Mouse (Mus musculus): ENCODE measurements around the gene Acnat1. TPM values are rescaled to one million over a fixed set of nuclear protein-coding genes. Genes with fewer than 3 reads are reported as not detected.
A peak's percentile ranks its signal among the peaks of the same experiment; 100 is the strongest.

Gene Acnat1
- total RNA-seq (2014; rRNA removed) = not detected in 2 replicates
- polyA plus RNA-seq (2015; fragmentation: Nextera tagmentation; extraction: Ambion mirVana) = not detected in 2 replicates

- no peak for TF ChIP-seq CTCF (IDR thresholded peaks at IDR 0.05; ENCODE audit: low read depth)
- no peak for DNase-seq (ENCODE audit: low spot score)
- Histone ChIP-seq H3K9me3 (ENCODE audit: low read length) (no peaks in the 10 kb centered on the region), H3K4me3 (ENCODE audit: low read length) (no peak within 1 kb of the TSS), H3K36me3 (ENCODE audit: insufficient read depth, low read length) (no peaks in the 10 kb centered on the region), H3K27me3 (ENCODE audit: insufficient read depth, low read length) (no peaks in the 10 kb centered on the region), H3K9ac (replicated peaks; ENCODE audit: low read length) (no peak within 1 kb of the TSS), H3K4me1 (ENCODE audit: insufficient read depth, low read length) (no peaks in the 10 kb centered on the region), H3K4me2 (ENCODE audit: low read depth, low read length) (no peak within 1 kb of the TSS), H3K27ac (no peak within 1 kb of the TSS)
- ATAC-seq = no peak
- WGBS = 56% methylated on average over 3 of the region's 3 CpGs
Observed at GRCm38 (mm10) chr4:49473435-49474100, at the start of gene Acnat1. Gene Acnat1 (minus strand): TSS chr4:49473912.

GRCm38 (mm10) chr4:49522576-49522975 is 48.9 kb upstream of the Acnat1 start:
- Histone ChIP-seq H3K4me1 (ENCODE audit: insufficient read depth, low read length) (0 out of 2 replicates have a peak, but pooled peaks cover 7% of the 10 kb centered on the region), H3K27ac (no peak overlapping the region), H3K27me3 (ENCODE audit: insufficient read depth, low read length) (no peaks in the 10 kb centered on the region), H3K9ac (replicated peaks; ENCODE audit: low read length) (no peak overlapping the region), H3K36me3 (ENCODE audit: insufficient read depth, low read length) (peaks cover 3% of the 10 kb centered on the region; the same call in 1 of the 2 replicates), H3K4me3 (ENCODE audit: low read length) (no peak overlapping the region), H3K9me3 (ENCODE audit: low read length) (no peaks in the 10 kb centered on the region), H3K4me2 (ENCODE audit: low read depth, low read length) (peak overlapping the region; percentile 79)
- peak; percentile 5 for DNase-seq (ENCODE audit: low spot score)
- ATAC-seq = no peak
- 43% methylated on average over 9 of the region's 9 CpGs for WGBS
- TF ChIP-seq CTCF (IDR thresholded peaks at IDR 0.05; ENCODE audit: low read depth) = no peak

- peak; percentile 81 for ATAC-seq
- H3K36me3 ChIP-seq (ENCODE audit: insufficient read depth, low read length) = peaks cover 3% of the 10 kb centered on the region; the same call in 1 of the 2 replicates
- DNase-seq (ENCODE audit: low spot score) = no peak
- no peaks in the 10 kb centered on the region for H3K9me3 ChIP-seq (ENCODE audit: low read length)
- peak overlapping the region; percentile 79 for H3K4me2 ChIP-seq (ENCODE audit: low read depth, low read length)
- H3K4me1 ChIP-seq (ENCODE audit: insufficient read depth, low read length) = 0 out of 2 replicates have a peak, but pooled peaks cover 7% of the 10 kb centered on the region
- H3K9ac ChIP-seq (replicated peaks; ENCODE audit: low read length) = peak overlapping the region; percentile 61
- peak overlapping the region; percentile 62; the same call in 1 of the 2 replicates for H3K27ac ChIP-seq
- peak overlapping the region; percentile 74 for H3K4me3 ChIP-seq (ENCODE audit: low read length)
- TF ChIP-seq CTCF (IDR thresholded peaks at IDR 0.05; ENCODE audit: low read depth) = peak; percentile 45
- H3K27me3 ChIP-seq (ENCODE audit: insufficient read depth, low read length) = no peaks in the 10 kb centered on the region
- under 1% methylated on average over 17 of the region's 17 CpGs for WGBS
Observed at GRCm38 (mm10) chr4:49521346-49521745, 47.6 kb upstream of the Acnat1 start.

GRCm38 (mm10) chr4:49520572-49521340 is 47.0 kb upstream of the Acnat1 start, which contains the start of the genes Mrpl50 and Zfp189:
Gene Mrpl50 (minus strand): TSS chr4:49521093.
Gene Zfp189 (plus strand): TSS chr4:49521176.
- Histone ChIP-seq H3K4me3 (ENCODE audit: low read length) (peak within 1 kb of the TSS; percentile 74), H3K27me3 (ENCODE audit: insufficient read depth, low read length) (no peaks in the 10 kb centered on the region), H3K9me3 (ENCODE audit: low read length) (no peaks in the 10 kb centered on the region), H3K4me1 (ENCODE audit: insufficient read depth, low read length) (0 out of 2 replicates have a peak, but pooled peaks cover 7% of the 10 kb centered on the region), H3K36me3 (ENCODE audit: insufficient read depth, low read length) (peaks cover 3% of the 10 kb centered on the region; the same call in 1 of the 2 replicates), H3K27ac (peak within 1 kb of the TSS; percentile 72; the same call in 1 of the 2 replicates), H3K9ac (replicated peaks; ENCODE audit: low read length) (peak within 1 kb of the TSS; percentile 61), H3K4me2 (ENCODE audit: low read depth, low read length) (peak within 1 kb of the TSS; percentile 79)
- no peak; the same call in 1 of the 2 replicates for TF ChIP-seq CTCF (IDR thresholded peaks at IDR 0.05; ENCODE audit: low read depth)
- ATAC-seq = peak; percentile 100
- under 1% methylated on average over 41 of the region's 41 CpGs for WGBS
- peak; percentile 99 for DNase-seq (ENCODE audit: low spot score)

GRCm38 (mm10) chr4:49519476-49519875 is 45.8 kb upstream of the Acnat1 start:
- Histone ChIP-seq H3K36me3 (ENCODE audit: insufficient read depth, low read length) (peaks cover 3% of the 10 kb centered on the region; the same call in 1 of the 2 replicates), H3K4me1 (ENCODE audit: insufficient read depth, low read length) (0 out of 2 replicates have a peak, but pooled peaks cover 7% of the 10 kb centered on the region), H3K9me3 (ENCODE audit: low read length) (no peaks in the 10 kb centered on the region), H3K27me3 (ENCODE audit: insufficient read depth, low read length) (no peaks in the 10 kb centered on the region), H3K27ac (no peak overlapping the region), H3K9ac (replicated peaks; ENCODE audit: low read length) (no peak overlapping the region), H3K4me3 (ENCODE audit: low read length) (no peak overlapping the region), H3K4me2 (ENCODE audit: low read depth, low read length) (peak overlapping the region; percentile 68)
- WGBS = 77% methylated on average over 5 of the region's 5 CpGs
- ATAC-seq (no peak), DNase-seq (ENCODE audit: low spot score) (peak; percentile 16)
- TF ChIP-seq CTCF (IDR thresholded peaks at IDR 0.05; ENCODE audit: low read depth) = 0 out of 2 replicates have a peak, but pooled peaks have one; percentile 3

- no peaks in the 10 kb centered on the region for H3K9me3 ChIP-seq (ENCODE audit: low read length)
- no peak for ATAC-seq
- no peak for TF ChIP-seq CTCF (IDR thresholded peaks at IDR 0.05; ENCODE audit: low read depth)
Observed at GRCm38 (mm10) chr4:49514441-49514840, 40.7 kb upstream of the Acnat1 start.

More at GRCm38 (mm10) chr4:49514441-49514840, 40.7 kb upstream of the Acnat1 start:
- Histone ChIP-seq H3K27me3 (ENCODE audit: insufficient read depth, low read length) (no peaks in the 10 kb centered on the region), H3K36me3 (ENCODE audit: insufficient read depth, low read length) (peaks cover 17% of the 10 kb centered on the region; the same call in 1 of the 2 replicates), H3K4me1 (ENCODE audit: insufficient read depth, low read length) (no peaks in the 10 kb centered on the region), H3K4me3 (ENCODE audit: low read length) (no peak overlapping the region), H3K9ac (replicated peaks; ENCODE audit: low read length) (no peak overlapping the region), H3K4me2 (ENCODE audit: low read depth, low read length) (no peak overlapping the region), H3K27ac (no peak overlapping the region)
- WGBS = 98% methylated on average over 6 of the region's 6 CpGs
- no peak for DNase-seq (ENCODE audit: low spot score)
